Mouse (Mus musculus) C2C12 (cell line): ENCODE measurements around the gene Dgcr8. TPM values are rescaled to one million over a fixed set of nuclear protein-coding genes. Genes with fewer than 3 reads are reported as not detected.
A peak's percentile ranks its signal among the peaks of the same experiment; 100 is the strongest.

Experiments used
- H3K27me3 ChIP-seq: one replicate; pipeline ENCODE4 v1.6.1; 2011; ENCODE audit not compliant: control insufficient read depth, insufficient read depth, insufficient read length
- H3K36me3 ChIP-seq: one replicate; pipeline ENCODE4 v1.6.1; 2011; ENCODE audit not compliant: control insufficient read depth, insufficient read depth
- H3K4me3 ChIP-seq: one replicate; pipeline ENCODE4 v1.5.1; 2011; ENCODE audit warnings: mild to moderate bottlenecking, control low read depth; ENCODE audit not compliant: poor library complexity, insufficient read depth, severe bottlenecking
- H3K79me2 ChIP-seq: one replicate; pipeline ENCODE4 v1.6.1; 2011; ENCODE audit not compliant: control insufficient read depth, insufficient read depth
- H3K79me3 ChIP-seq: one replicate; pipeline ENCODE4 v1.6.1; 2011; ENCODE audit warnings: low read depth, control low read depth
- H3ac ChIP-seq: one replicate; pipeline ENCODE3; 2011; ENCODE audit warnings: low read depth; ENCODE audit not compliant: control insufficient read depth, insufficient read length
- CEBPB ChIP-seq: IDR thresholded peaks from one replicate; pipeline ENCODE4 v1.6.1; 2011; ENCODE audit warnings: low read depth, mild to moderate bottlenecking, control low read depth, moderate library complexity
- CTCF ChIP-seq: IDR thresholded peaks from one replicate; pipeline ENCODE4 v1.5.1; 2011; ENCODE audit not compliant: control insufficient read depth, insufficient read depth, insufficient read length
- FOSL1 ChIP-seq: IDR thresholded peaks from one replicate; pipeline ENCODE4 v1.8.0; 2011; ENCODE audit warnings: mild to moderate bottlenecking, low read length; ENCODE audit not compliant: poor library complexity, insufficient read depth, severe bottlenecking
- MAX ChIP-seq: IDR thresholded peaks from one replicate; pipeline ENCODE4 v1.6.1; 2011; ENCODE audit warnings: mild to moderate bottlenecking, control low read depth
- MYOD1 ChIP-seq: IDR thresholded peaks from one replicate; pipeline ENCODE4 v1.6.1; 2011; ENCODE audit warnings: low read depth; ENCODE audit not compliant: control insufficient read depth, insufficient read length
- MYOG ChIP-seq: IDR thresholded peaks from one replicate; pipeline ENCODE4 v1.6.1; 2011; ENCODE audit not compliant: control insufficient read depth, insufficient read length; ENCODE audit errors: extremely low read depth
- USF1 ChIP-seq: IDR thresholded peaks from one replicate; pipeline ENCODE4 v1.6.1; 2011; ENCODE audit warnings: low read depth, mild to moderate bottlenecking, control low read depth, moderate library complexity
- polyA plus RNA-seq: library from polyadenylated mRNA; unstranded; fragments of >200 nt; fragmentation: generic; extraction: Trizol; gene quantifications from one replicate; pipeline ENCODE4 v1.2.1, GENCODE M21; 2012; ENCODE audit warnings: missing spikeins

Dgcr8 gene
- polyA plus RNA-seq, 1 experiment: 22.0 TPM

DNA sequence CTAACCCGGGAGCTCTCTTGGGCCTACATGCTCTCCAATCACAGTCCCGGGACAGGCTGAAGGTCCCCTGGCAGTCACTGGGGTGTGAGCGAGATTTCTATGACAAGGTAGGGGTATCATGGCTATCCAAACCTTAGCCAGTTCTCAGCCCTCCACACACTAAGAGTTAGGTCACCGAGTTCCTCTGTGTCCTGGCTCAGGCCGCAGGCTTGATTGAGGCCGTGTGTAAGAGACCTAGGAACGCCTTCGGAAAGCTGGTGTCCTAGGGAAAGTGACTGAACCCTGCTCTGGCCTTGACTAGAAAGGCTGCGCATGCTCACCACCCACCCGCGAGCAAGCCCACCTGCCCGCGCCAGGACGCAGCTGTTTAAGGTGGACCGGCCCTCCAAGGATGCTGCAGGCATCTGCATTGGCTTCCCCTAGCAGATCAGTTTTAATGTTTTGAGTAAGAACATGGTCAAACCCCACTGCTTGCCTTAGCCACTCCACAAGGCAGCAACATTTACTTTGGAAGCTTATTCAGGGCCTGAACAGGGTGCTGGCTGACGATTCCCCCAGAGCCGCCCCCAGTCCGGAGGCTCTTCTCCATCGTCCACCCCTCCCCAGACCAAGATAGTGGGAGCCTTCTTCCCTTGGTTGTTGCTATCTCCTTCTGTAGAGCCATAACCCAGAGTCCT, 53.5 kb downstream of the Dgcr8 start:
- H3K36me3 ChIP-seq: peaks cover 29% of the 10 kb centered on the region
- no peaks in the 10 kb centered on the region for H3K27me3 ChIP-seq
- H3K4me3 ChIP-seq: peak overlapping the region; percentile 72
- TF ChIP-seq FOSL1 (no peak), CEBPB (no peak), MYOD1 (no peak), MYOG (no peak), USF1 (no peak), CTCF (no peak), MAX (no peak)
- peaks cover 51% of the 10 kb centered on the region for H3K79me2 ChIP-seq
- H3K79me3 ChIP-seq: peaks cover 33% of the 10 kb centered on the region
- peak overlapping the region; percentile 90 for H3ac ChIP-seq

DNA sequence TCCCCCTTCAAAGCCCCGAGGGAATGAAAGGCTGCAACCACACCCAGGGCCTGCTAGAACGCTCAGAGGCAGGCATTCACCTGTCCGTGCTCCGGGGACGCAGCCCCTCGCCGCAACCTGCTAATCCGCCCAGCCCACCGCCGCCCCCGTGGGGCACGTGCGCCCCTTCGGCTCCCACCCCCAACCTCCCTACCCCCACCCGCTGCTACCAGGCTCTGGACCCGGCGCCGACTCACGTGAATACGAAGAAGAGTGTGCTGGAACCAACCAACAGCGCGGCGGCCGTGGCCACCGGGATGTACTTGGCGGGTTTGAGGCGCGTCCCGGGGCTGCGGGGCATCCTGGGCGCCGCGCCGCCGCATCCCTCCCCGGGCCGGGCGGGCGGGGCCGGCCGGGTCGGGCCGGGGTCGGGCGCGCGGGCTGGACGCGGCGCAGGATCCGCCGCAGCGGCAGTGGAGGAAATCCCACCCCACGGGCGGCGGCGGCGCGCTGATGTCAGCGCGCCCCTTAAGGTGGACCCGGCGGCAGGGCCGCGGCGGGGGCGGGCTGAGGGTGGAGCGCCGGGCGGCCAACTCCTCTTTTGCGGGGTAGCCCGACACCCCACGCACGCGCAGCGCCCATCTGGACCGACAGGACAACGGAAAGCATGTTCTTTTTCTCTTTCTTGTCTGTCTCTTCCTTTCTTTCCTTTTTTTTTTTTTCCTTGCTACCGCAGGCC, 54.2 kb downstream of the Dgcr8 start, which contains the start of gene Zdhhc8:
Gene Zdhhc8 (minus strand): TSS at position 466 of the 718 bp plus-strand sequence.
- peaks cover 58% of the 10 kb centered on the region for H3K79me2 ChIP-seq
- peaks cover 38% of the 10 kb centered on the region for H3K79me3 ChIP-seq
- TF ChIP-seq USF1: no peak
- TF ChIP-seq MAX: peak; percentile 33
- H3K4me3 ChIP-seq: peak within 1 kb of the TSS; percentile 72
- H3K27me3 ChIP-seq: no peaks in the 10 kb centered on the region
- H3K36me3 ChIP-seq: peaks cover 22% of the 10 kb centered on the region
- H3ac ChIP-seq: peak within 1 kb of the TSS; percentile 90

DNA sequence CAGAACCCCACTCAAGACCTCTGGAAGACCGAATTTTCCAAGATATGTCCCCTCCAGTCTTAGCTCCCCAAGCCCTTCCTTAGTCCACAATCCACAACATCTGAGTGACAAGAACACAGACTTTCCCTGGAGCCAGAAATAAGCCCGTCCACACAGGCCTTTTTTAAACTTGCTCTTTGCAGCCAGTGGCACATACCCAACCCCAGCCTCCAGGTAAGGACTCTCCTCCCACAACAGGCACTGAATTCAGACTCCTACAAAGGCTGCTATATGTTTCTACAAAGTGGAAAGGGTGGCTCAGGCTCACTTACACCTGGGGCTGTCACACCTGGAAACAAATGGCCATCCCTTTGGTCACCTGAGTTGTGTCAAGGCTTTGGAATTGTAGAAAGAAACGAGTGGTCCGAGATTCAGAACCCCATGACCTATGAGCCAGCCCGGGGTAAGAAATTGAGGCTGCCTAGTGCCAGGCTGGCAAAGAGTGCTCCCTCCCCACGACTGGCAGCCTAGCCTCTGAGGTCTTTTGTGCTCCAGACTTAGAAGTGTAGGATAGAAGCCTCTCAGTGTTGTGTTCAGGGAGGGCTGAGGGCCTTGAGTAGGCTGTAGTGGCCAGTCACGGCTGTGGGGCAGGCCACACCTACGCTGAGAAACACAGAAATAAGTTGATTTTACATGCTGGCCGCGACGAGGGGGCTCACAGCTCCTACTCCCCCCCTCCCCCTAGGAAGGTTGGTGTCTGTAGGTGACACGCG, 55.0 kb downstream of the Dgcr8 start:
- peak overlapping the region; percentile 90 for H3ac ChIP-seq
- peak overlapping the region; percentile 72 for H3K4me3 ChIP-seq
- peaks cover 65% of the 10 kb centered on the region for H3K79me2 ChIP-seq
- no peaks in the 10 kb centered on the region for H3K27me3 ChIP-seq
- TF ChIP-seq FOSL1: no peak
- TF ChIP-seq MYOG: no peak
- TF ChIP-seq MYOD1: no peak
- TF ChIP-seq MAX: no peak
- TF ChIP-seq USF1: no peak
- TF ChIP-seq CEBPB: no peak
- no peak for TF ChIP-seq CTCF
- H3K79me3 ChIP-seq: peaks cover 42% of the 10 kb centered on the region
- peaks cover 15% of the 10 kb centered on the region for H3K36me3 ChIP-seq

DNA sequence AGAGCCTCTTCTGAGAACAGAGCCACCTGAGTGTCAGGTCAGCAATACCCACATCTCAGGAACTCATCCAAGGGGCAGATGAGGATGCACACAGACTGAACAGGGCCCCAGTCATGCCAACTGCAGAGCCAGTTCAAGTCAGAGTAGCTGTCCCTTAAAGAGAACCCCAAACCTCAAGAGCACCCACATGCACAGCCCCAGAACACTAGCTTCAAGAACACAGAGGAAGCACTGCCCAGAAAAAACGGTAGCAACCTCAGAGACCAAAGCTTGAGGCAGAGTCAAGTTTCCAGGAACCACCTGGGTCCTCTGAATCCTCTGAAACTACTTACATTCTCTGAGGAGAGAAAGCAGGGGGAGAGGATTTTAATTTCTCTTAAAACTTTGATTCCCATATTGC, 55.6 kb downstream of the Dgcr8 start:
- Histone ChIP-seq H3K36me3 (peaks cover 11% of the 10 kb centered on the region), H3K79me2 (peaks cover 71% of the 10 kb centered on the region), H3K27me3 (no peaks in the 10 kb centered on the region), H3ac (no peak overlapping the region), H3K4me3 (no peak overlapping the region), H3K79me3 (peaks cover 47% of the 10 kb centered on the region)
- TF ChIP-seq CTCF: no peak

DNA sequence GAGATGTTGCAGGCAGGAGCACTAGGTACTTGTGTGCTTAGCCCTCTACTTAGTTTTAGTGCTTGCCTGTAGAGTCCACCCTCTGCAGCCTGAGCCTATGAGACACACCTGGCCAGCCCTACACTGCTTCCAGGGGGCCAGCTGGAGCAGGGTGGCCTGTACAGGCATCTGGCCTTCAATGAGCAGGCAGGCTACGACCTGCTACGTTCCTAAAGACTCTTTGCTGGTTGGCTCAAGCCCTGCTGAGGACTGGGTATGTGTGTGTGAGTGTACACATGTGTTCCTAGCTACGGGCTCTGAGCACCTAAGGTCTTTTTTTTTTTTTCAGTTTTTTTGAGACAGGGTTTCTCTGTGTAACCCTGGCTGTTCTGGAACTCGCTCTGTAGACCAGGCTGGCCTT, 57.6 kb downstream of the Dgcr8 start:
- Histone ChIP-seq H3K79me2 (peaks cover 73% of the 10 kb centered on the region), H3ac (no peak overlapping the region), H3K79me3 (peaks cover 47% of the 10 kb centered on the region), H3K27me3 (no peaks in the 10 kb centered on the region), H3K36me3 (peaks cover 11% of the 10 kb centered on the region), H3K4me3 (no peak overlapping the region)
- no peak for TF ChIP-seq CEBPB
- no peak for TF ChIP-seq FOSL1
- TF ChIP-seq MYOG: no peak
- TF ChIP-seq MAX: no peak
- TF ChIP-seq MYOD1: no peak
- no peak for TF ChIP-seq CTCF
- no peak for TF ChIP-seq USF1
